Mouse (Mus musculus) lung, postnatal 10 days (tissue): ENCODE measurements around the gene Acad10.
"Not testable (repeated sequence)": the region's sequence is repeated elsewhere in the genome, so short reads cannot be mapped to it uniquely, and the experiment has no call there.

Experiments
- DNase-seq: peaks from one replicate; pipeline ENCODE4 v3.0.0; 2021

The Acad10 gene

DNA sequence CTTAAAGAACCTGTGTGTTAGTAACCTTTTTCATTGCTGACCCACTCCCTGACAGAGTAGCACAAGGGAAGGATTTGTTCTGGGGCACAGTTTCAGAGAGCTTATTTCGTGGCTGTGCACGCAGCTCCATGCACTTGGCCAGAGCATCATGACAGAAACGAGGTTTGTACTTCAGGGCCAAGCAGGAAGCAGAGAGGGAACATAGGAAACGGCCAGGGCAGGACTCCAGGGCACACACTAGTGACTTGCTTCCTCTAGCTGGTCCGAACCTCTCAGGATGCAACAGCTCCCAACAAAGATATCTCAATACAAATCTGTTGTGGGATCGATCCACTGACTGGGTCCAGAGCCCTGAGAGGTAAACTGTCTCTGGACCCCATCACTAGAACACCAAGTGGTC, 3.4 kb downstream of the Acad10 start:
- peak; percentile 25 for DNase-seq

DNA sequence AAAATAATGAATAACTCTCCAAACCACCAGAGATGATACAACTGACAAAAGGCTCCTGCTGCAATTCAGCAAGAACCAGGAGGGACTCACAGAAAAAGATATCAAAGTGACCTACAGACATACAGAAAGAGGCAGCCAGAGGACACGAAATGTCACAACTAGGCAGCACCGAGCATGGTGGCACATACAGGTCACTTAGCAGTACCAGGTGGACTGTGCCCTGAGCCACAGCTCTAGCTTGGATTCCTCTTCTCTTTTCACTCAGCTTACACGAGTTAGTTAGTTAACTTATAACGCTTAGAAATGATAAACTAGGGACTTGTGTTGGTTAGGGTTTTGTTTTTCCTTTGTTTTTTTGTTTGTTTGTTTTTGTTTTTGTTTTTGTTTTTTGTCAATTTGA, 5.8 kb downstream of the Acad10 start:
- DNase-seq: no peak

GRCm38 (mm10) chr5:121649134-121649533, 11.2 kb downstream of the Acad10 start:
- DNase-seq: no peak

DNA sequence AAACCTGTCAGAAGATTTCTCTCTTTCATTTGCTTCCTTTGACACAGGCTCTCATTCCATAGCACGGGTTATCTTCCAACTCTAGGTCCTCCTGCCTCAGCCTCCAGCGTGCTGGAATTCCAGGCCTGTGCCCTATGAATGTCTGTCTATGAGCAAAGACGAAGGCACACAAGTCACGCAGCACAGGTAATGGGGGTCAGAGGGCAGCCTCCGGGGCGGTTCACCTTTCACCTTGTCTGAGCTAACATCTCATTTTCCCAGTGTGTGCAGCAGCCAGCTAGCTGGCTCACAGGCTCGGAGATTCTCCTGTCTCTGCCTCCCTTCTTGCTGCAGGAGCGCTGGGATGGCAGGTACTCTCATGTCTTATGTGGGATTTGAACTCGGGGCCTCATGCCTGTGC, 20.7 kb downstream of the Acad10 start:
- DNase-seq: no peak

DNA sequence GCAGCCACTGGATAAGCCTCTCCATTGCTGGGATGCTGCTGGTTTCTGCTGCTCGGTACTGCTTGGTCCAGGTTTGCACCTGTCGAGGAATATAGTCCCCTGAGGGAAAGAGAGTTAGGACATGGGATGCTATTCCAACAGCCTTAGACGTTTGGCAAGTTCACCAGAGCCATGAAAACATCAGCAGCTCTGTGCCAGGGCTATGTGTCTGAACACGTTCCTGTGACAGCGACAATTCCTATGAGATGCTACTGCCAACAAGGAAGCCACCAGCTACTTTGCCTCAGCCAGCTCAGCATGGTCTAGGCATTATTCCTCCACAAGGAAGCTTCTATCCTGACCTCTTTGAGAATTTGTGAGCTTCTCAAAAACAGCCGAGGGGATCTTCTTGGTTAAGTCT, 23.0 kb downstream of the Acad10 start:
- no peak for DNase-seq

GRCm38 (mm10) chr5:121634668-121635067, 25.6 kb downstream of the Acad10 start:
- no peak for DNase-seq

DNA sequence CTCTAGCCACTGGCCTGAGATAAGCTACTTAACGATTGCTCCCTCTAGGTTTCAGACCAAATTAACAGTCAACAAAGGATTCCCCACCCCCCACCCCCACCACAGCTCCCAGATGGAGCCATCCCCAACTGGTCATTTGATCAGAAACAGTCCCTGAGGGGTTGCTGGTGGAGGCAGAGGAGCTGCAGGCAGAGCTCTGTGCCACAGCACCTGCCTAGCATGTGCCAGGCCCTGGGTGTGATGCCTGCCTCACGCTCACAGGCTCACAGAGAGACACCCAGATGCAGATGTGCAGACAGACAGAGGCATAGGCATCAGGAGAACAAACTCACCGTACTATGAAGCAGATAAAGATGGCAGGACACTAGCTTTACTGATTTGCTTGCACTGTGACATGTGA, 27.5 kb downstream of the Acad10 start:
- DNase-seq: no peak

- peak; percentile 18 for DNase-seq
These were observed 29.1 kb downstream of the Acad10 start for GRCm38 (mm10) chr5:121631106-121631647.

GRCm38 (mm10) chr5:121627871-121628270, 32.4 kb downstream of the Acad10 start:
- peak; percentile 88 for DNase-seq

- DNase-seq: no peak
These were observed 37.1 kb downstream of the Acad10 start for GRCm38 (mm10) chr5:121623241-121623640.

- DNase-seq: no peak
These were observed 39.2 kb downstream of the Acad10 start for GRCm38 (mm10) chr5:121621102-121621501.

GRCm38 (mm10) chr5:121618592-121619513, 41.5 kb downstream of the Acad10 start, which contains the start of gene Acad12:
Acad12 (minus strand) TSS chr5:121618938.
- DNase-seq: peak; percentile 90

DNA sequence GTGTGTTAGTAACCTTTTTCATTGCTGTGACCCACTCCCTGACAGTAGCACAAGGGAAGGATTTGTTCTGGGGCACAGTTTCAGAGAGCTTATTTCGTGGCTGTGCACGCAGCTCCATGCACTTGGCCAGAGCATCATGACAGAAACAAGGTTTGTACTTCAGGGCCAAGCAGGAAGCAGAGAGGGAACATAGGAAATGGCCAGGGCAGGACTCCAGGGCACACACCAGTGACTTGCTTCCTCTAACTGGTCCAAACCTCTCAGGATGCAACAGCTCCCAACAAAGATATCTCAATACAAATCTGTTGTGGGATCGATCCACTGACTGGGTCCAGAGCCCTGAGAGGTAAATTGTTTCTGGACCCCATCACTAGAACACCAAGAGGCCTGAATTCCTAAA, 45.4 kb downstream of the Acad10 start:
- not testable (repeated sequence) for DNase-seq

GRCm38 (mm10) chr5:121612036-121612435, 48.3 kb downstream of the Acad10 start:
- DNase-seq: no peak

GRCm38 (mm10) chr5:121609556-121610135, 50.7 kb downstream of the Acad10 start:
- DNase-seq: not testable (repeated sequence)

DNA sequence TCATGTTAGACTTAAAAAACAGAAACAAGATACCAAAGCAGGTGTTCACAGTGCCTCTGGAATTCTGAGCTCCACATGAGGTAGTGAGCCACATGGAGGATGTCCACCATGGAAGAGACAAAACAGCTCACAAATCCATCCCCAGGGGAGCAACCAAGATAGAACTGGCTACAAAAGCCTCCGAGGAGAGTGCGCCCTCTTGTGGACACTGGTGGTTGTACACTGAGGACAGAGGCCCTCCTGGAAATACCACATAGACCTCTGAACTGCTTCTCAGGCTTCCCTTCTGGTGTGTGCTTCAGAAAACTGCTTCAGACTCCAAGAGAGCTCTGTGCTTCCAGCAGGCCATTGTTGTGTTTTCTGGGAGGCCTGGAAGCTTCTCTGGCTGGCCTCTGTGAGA, 54.2 kb downstream of the Acad10 start:
- peak; percentile 89 for DNase-seq

GRCm38 (mm10) chr5:121603815-121604214, 56.5 kb downstream of the Acad10 start:
- DNase-seq: not testable (repeated sequence)

GRCm38 (mm10) chr5:121601547-121602299, 58.6 kb downstream of the Acad10 start:
- DNase-seq: peak; percentile 96

DNA sequence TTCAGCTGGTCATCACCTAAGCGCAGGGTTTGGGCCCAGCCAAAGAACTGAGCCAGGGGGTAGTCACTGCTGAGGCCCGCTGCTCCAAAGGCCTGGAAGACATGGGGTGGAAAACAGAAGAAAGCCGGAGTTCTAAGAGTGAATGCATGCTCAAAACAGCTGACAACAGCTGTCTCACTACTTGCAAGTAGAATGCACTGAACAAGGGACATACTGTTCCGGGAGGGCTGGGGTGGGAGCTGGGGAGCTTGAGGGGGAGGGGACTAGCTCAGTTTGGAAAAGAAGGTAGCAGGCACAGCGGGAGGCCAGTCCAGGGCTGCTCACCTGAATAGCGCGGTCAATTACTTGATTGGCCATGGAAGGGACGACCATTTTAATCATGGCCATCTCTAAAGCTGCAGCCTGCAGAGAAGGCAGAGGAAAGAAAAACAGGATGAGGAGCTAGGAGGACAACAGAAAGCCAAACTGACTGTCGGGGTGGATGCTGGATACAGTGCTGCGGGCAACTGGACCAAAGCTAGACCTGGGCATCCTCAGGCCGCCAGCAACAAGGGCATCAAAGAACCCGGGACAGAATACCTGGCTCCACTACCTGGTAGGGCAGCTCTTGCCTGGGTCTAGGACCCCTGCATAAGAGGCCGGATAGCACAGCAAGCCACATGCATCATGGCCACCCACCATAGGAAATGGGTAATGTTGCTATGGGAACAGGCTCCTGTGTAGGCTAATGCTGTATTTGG, 61.3 kb downstream of the Acad10 start:
- DNase-seq: peak; percentile 59

GRCm38 (mm10) chr5:121597991-121598537, 62.2 kb downstream of the Acad10 start:
- DNase-seq: no peak

- no peak for DNase-seq
These were observed 63.0 kb downstream of the Acad10 start for GRCm38 (mm10) chr5:121597332-121597731.

DNA sequence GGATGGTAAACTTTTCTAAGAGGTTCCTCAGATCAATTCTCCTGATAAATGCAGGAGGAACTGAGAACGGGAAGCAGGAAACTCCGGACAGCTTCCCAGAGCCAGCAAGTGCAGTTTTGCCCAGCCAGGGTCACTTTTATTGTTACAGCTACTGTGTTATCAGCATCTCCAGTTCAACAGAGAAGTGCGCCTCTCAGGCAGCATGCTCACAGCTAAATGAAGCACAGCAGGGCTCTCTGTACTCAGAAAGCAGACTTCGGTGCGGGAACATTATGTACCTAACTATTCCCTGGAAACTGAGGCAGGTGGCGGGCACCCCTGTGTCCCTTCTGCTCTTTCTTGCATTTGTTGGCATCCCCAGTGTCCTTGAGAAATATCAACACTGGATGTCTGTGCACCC, 64.1 kb downstream of the Acad10 start:
- no peak for DNase-seq
